Mouse (Mus musculus): ENCODE results near the gene Nupl1. TPM values are rescaled to one million over a fixed set of nuclear protein-coding genes. Genes with fewer than 3 reads are reported as not detected.

Nupl1 gene
- polyA plus RNA-seq, 2 experiments = 0.03 TPM; not detected in 1

DNA sequence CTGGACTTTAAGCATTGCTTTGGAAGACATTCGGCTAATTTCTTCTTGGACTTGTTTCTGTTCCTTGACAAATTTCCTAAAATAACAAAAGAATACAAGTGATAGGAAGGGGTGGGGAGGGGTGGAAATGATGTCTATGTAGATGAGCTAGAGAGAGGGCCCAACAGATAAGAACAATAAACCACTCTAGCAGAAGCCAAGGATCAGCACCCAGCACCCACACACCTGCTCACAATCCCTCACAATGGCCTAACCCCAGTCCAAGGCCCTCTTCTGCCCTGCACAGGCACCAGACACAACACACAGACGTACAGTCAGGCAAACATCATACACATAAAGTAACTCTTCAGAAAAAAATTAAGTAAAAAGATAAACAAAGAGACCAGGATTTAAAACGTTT is 12.7 kb downstream of the Nupl1 start:
- ATAC-seq (ENCODE audit: insufficient read depth) (no peak), DNase-seq (ENCODE audit: low read depth in 3 of 3, low spot score in 3 of 3) (no peak)
- H3K36me3 ChIP-seq (replicated peaks; ENCODE audit: control insufficient read depth, insufficient read depth, low read depth) = peaks cover 28% of the 10 kb centered on the region
- H3K4me3 ChIP-seq (ENCODE audit: insufficient read depth in 1 of 2, low read depth in 2 of 2, low read length in 2 of 2) = no peak overlapping the region
- no peak overlapping the region for H3K9ac ChIP-seq (replicated peaks)
- no peak overlapping the region for H3K4me2 ChIP-seq (ENCODE audit: low read depth)
- no peaks in the 10 kb centered on the region for H3K27me3 ChIP-seq (ENCODE audit: control insufficient read depth, insufficient read depth, low read length)
- 59% methylated on average over 3 of the region's 3 CpGs for WGBS (ENCODE audit: insufficient replicate concordance)
- no peaks in the 10 kb centered on the region for H3K9me3 ChIP-seq (ENCODE audit: control insufficient read depth, low read length)
- H3K4me1 ChIP-seq (replicated peaks; ENCODE audit: control insufficient read depth in 2 of 2, insufficient read depth in 2 of 2, low read length in 1 of 2) = no peaks in the 10 kb centered on the region
- no peak overlapping the region for H3K27ac ChIP-seq
- TF ChIP-seq EP300 (IDR thresholded peaks at IDR 0.05; ENCODE audit: low read depth) = no peak
- TF ChIP-seq CTCF (IDR thresholded peaks at IDR 0.05; ENCODE audit: low read depth) = no peak

DNA sequence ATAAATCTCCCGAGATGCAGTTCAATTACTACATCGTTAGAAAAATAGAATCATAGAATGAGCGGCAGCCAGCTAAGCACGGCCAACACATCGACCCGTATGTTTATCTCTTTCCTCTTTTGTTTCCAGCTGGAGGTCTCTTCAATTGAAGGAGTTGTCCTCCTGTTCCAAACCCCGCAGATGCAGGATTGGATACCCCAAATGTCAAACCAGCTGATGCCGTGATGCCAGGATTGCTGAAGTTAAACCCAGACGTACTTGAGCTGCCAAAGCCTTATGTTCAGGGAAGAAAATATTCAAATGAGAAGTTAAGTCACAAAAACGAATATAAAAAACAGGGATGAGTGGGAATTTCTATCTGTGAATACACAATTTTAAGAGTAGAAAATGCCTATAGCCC is 31.3 kb downstream of the Nupl1 start:
- H3K4me1 ChIP-seq (replicated peaks; ENCODE audit: control insufficient read depth in 2 of 2, insufficient read depth in 2 of 2, low read length in 1 of 2) = no peaks in the 10 kb centered on the region
- TF ChIP-seq EP300 (IDR thresholded peaks at IDR 0.05; ENCODE audit: low read depth) = no peak
- no peak for TF ChIP-seq CTCF (IDR thresholded peaks at IDR 0.05; ENCODE audit: low read depth)
- no peak for ATAC-seq (ENCODE audit: insufficient read depth)

DNA sequence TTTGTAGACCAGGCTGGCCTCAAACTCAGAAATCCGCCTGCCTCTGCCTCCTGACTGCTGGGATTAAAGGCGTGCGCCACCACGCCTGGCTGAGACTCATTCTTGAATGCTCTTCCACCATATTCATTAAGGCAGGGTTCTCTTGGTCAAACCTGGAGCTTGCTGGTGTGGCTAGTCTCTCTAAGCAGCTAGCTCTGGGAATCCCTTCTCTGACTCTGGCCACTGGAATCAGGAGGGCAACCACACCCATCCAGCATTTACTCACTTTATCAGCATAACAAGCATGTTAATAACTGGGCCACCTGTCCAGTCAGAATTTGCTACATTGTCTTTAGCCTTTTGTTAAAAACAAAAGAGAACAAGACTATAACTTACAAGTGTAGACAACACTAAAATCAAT is 33.6 kb downstream of the Nupl1 start:
- H3K27me3 ChIP-seq (ENCODE audit: control insufficient read depth, insufficient read depth, low read length) = no peaks in the 10 kb centered on the region
- H3K9ac ChIP-seq (replicated peaks) = no peak overlapping the region
- peaks cover 13% of the 10 kb centered on the region for H3K36me3 ChIP-seq (replicated peaks; ENCODE audit: control insufficient read depth, insufficient read depth, low read depth)
- H3K4me2 ChIP-seq (ENCODE audit: low read depth) = no peak overlapping the region
- H3K27ac ChIP-seq = no peak overlapping the region
- no peak for ATAC-seq (ENCODE audit: insufficient read depth)
- H3K4me3 ChIP-seq (ENCODE audit: insufficient read depth in 1 of 2, low read depth in 2 of 2, low read length in 2 of 2) = no peak overlapping the region
- H3K4me1 ChIP-seq (replicated peaks; ENCODE audit: control insufficient read depth in 2 of 2, insufficient read depth in 2 of 2, low read length in 1 of 2) = no peaks in the 10 kb centered on the region
- H3K9me3 ChIP-seq (ENCODE audit: control insufficient read depth, low read length) = no peaks in the 10 kb centered on the region
- 89% methylated on average over 4 of the region's 4 CpGs for WGBS (ENCODE audit: insufficient replicate concordance)
- no peak for DNase-seq (ENCODE audit: low read depth in 3 of 3, low spot score in 3 of 3)
- TF ChIP-seq CTCF (IDR thresholded peaks at IDR 0.05; ENCODE audit: low read depth) (no peak), EP300 (IDR thresholded peaks at IDR 0.05; ENCODE audit: low read depth) (no peak)

More for the DNA sequence above, 31.3 kb downstream of the Nupl1 start:
- H3K36me3 ChIP-seq (replicated peaks; ENCODE audit: control insufficient read depth, insufficient read depth, low read depth) = peaks cover 13% of the 10 kb centered on the region
- H3K4me2 ChIP-seq (ENCODE audit: low read depth) = no peak overlapping the region
- no peak for DNase-seq (ENCODE audit: low read depth in 3 of 3, low spot score in 3 of 3)
- H3K9ac ChIP-seq (replicated peaks) = no peak overlapping the region
- H3K9me3 ChIP-seq (ENCODE audit: control insufficient read depth, low read length) = no peaks in the 10 kb centered on the region
- WGBS (ENCODE audit: insufficient replicate concordance) = 80% methylated on average over 10 of the region's 10 CpGs
- H3K27ac ChIP-seq = no peak overlapping the region
- H3K27me3 ChIP-seq (ENCODE audit: control insufficient read depth, insufficient read depth, low read length) = no peaks in the 10 kb centered on the region
- H3K4me3 ChIP-seq (ENCODE audit: insufficient read depth in 1 of 2, low read depth in 2 of 2, low read length in 2 of 2) = no peak overlapping the region

- no peak overlapping the region for H3K9ac ChIP-seq (replicated peaks)
- ATAC-seq (ENCODE audit: insufficient read depth) = no peak
- H3K27ac ChIP-seq = no peak overlapping the region
- H3K4me1 ChIP-seq (replicated peaks; ENCODE audit: control insufficient read depth in 2 of 2, insufficient read depth in 2 of 2, low read length in 1 of 2) = no peaks in the 10 kb centered on the region
- DNase-seq (ENCODE audit: low read depth in 3 of 3, low spot score in 3 of 3) = no peak
- no peak overlapping the region for H3K4me2 ChIP-seq (ENCODE audit: low read depth)
- no peaks in the 10 kb centered on the region for H3K27me3 ChIP-seq (ENCODE audit: control insufficient read depth, insufficient read depth, low read length)
- H3K9me3 ChIP-seq (ENCODE audit: control insufficient read depth, low read length) = no peaks in the 10 kb centered on the region
- WGBS (ENCODE audit: insufficient replicate concordance) = 76% methylated on average over 1 of the region's 1 CpGs
- no peak overlapping the region for H3K4me3 ChIP-seq (ENCODE audit: insufficient read depth in 1 of 2, low read depth in 2 of 2, low read length in 2 of 2)
- peaks cover 9% of the 10 kb centered on the region for H3K36me3 ChIP-seq (replicated peaks; ENCODE audit: control insufficient read depth, insufficient read depth, low read depth)
- TF ChIP-seq EP300 (IDR thresholded peaks at IDR 0.05; ENCODE audit: low read depth) (no peak), CTCF (IDR thresholded peaks at IDR 0.05; ENCODE audit: low read depth) (no peak)
These were observed 35.1 kb downstream of the Nupl1 start for GRCm38 (mm10) chr14:60216125-60216524.

GRCm38 (mm10) chr14:60215000-60215399 is 36.2 kb downstream of the Nupl1 start:
- no peak for TF ChIP-seq CTCF (IDR thresholded peaks at IDR 0.05; ENCODE audit: low read depth)
- no peak for TF ChIP-seq EP300 (IDR thresholded peaks at IDR 0.05; ENCODE audit: low read depth)
- Histone ChIP-seq H3K4me3 (ENCODE audit: insufficient read depth in 1 of 2, low read depth in 2 of 2, low read length in 2 of 2) (no peak overlapping the region), H3K27ac (no peak overlapping the region), H3K27me3 (ENCODE audit: control insufficient read depth, insufficient read depth, low read length) (no peaks in the 10 kb centered on the region), H3K4me2 (ENCODE audit: low read depth) (no peak overlapping the region), H3K4me1 (replicated peaks; ENCODE audit: control insufficient read depth in 2 of 2, insufficient read depth in 2 of 2, low read length in 1 of 2) (no peaks in the 10 kb centered on the region), H3K36me3 (replicated peaks; ENCODE audit: control insufficient read depth, insufficient read depth, low read depth) (peaks cover 6% of the 10 kb centered on the region), H3K9ac (replicated peaks) (no peak overlapping the region), H3K9me3 (ENCODE audit: control insufficient read depth, low read length) (no peaks in the 10 kb centered on the region)
- ATAC-seq (ENCODE audit: insufficient read depth) = no peak
- no peak for DNase-seq (ENCODE audit: low read depth in 3 of 3, low spot score in 3 of 3)
- WGBS (ENCODE audit: insufficient replicate concordance) = 88% methylated on average over 3 of the region's 3 CpGs

All from liver, embryonic 14.5 days (tissue).